Mouse (Mus musculus) bone marrow, adult 2 months (tissue): ENCODE measurements around the gene Actg2. TPM values are rescaled to one million over a fixed set of nuclear protein-coding genes. Genes with fewer than 3 reads are reported as not detected.

Source experiments
- H3K27ac ChIP-seq: fragments of 200-500 bp; 2 replicates; pipeline ENCODE4 v1.5.1; 2012; ENCODE audit warnings: low read depth, mild to moderate bottlenecking, control low read depth, inconsistent platforms, low read length; ENCODE audit not compliant: control insufficient read depth, poor library complexity, insufficient read depth
- H3K4me1 ChIP-seq: fragments of 200-500 bp; 2 replicates; pipeline ENCODE4 v1.6.1; 2011; ENCODE audit warnings: low read length; ENCODE audit not compliant: control insufficient read depth, insufficient read depth
- H3K4me3 ChIP-seq: fragments of 200-500 bp; replicated peaks from 2 replicates; pipeline ENCODE3; 2011; ENCODE audit warnings: mild to moderate bottlenecking, low read depth, low read length, control low read depth; ENCODE audit not compliant: control insufficient read depth
- CTCF ChIP-seq: fragments of 200-500 bp; IDR thresholded peaks from 2 replicates; pipeline ENCODE4 v1.5.1; 2011; ENCODE audit warnings: low read length, control low read depth; ENCODE audit not compliant: control insufficient read depth, insufficient read depth
- POLR2A ChIP-seq: fragments of 200-500 bp; IDR thresholded peaks from 2 replicates; pipeline ENCODE4 v1.6.1; 2011; ENCODE audit warnings: low read depth, mild to moderate bottlenecking, control low read depth, low read length, borderline replicate concordance; ENCODE audit not compliant: control insufficient read depth
- WGBS: fragments of 180-500 bp; shearing (Covaris S2); methylation state at CpG from one replicate; pipeline ENCODE4 v1.1.7; 2018; 5-methylcytosine and 5-hydroxymethylcytosine counted together
- polyA plus RNA-seq: library from polyadenylated mRNA; stranded (reverse); fragments of >200 nt; gene quantifications from 2 replicates; pipeline ENCODE4 v1.2.4, GENCODE M21; 2011; ENCODE audit warnings: low replicate concordance; ENCODE audit not compliant: missing spikeins, insufficient read depth, insufficient read length

Gene Actg2
- polyA plus RNA-seq, 1 experiment = 3.2 TPM

DNA sequence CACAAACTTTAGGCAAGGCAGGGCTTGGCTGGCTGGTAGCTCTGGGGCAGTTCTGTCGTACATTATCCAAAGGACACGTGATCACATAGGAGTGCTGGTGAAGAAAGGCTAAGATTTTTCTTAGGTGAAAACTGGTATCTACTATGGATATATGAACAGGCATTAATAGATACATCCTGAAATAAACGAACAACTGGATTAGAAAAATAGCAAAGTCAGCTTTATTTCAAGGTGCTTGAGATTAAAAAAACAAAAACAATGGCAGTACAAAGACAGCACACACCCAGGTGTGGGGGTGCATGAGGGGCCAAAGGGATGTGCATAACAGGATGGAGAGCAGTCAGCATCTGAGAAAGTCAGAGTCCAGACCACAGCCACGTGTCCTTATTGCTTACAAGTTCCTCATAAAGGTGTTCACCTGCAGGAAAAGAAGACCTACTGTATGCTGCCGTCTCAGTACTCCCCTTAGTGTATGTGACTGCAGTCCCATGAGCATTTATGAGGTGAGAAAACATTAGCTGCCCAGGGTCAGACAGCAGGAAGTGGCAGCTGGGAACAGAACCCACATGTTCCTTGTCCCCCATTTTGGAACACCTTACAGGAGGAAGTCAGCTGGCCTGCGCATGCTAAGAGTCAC, 55.9 kb downstream of the Actg2 start:
- 67% methylated on average over 6 of the region's 6 CpGs for WGBS
- Histone ChIP-seq H3K4me1 (peaks cover 15% of the 10 kb centered on the region), H3K27ac (no peak overlapping the region), H3K4me3 (no peak overlapping the region)
- no peak for TF ChIP-seq CTCF
- TF ChIP-seq POLR2A = no peak

GRCm38 (mm10) chr6:83479193-83479592, 56.9 kb downstream of the Actg2 start:
- no peak overlapping the region for H3K27ac ChIP-seq
- TF ChIP-seq POLR2A (no peak), CTCF (no peak)
- no peak overlapping the region for H3K4me3 ChIP-seq
- 65% methylated on average over 2 of the region's 2 CpGs for WGBS
- H3K4me1 ChIP-seq = peaks cover 15% of the 10 kb centered on the region

DNA sequence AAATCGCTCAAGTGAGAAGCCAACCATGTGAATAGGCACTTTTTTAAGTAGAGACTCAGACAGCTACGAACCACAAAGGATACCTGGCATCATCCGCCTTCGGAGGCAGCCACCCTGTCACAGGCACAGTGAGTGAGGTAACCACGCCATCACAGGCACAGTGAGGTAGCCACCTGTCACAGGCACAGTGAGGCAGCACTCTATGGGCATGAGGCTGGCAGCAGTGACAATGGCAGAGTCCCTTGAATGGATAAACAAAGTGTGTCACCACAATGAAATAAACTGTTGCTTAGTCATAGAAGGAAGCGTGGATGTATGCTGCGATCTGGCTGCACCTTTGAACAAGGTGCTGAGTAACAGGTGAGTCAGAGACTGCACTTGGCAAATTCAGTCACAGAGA, 57.4 kb downstream of the Actg2 start:
- TF ChIP-seq POLR2A = no peak
- no peak for TF ChIP-seq CTCF
- 76% methylated on average over 7 of the region's 7 CpGs for WGBS

GRCm38 (mm10) chr6:83478217-83478616, 57.8 kb downstream of the Actg2 start:
- 53% methylated on average over 4 of the region's 4 CpGs for WGBS
- Histone ChIP-seq H3K4me1 (peaks cover 15% of the 10 kb centered on the region), H3K4me3 (no peak overlapping the region), H3K27ac (no peak overlapping the region; the same call in 1 of the 2 replicates)
- TF ChIP-seq CTCF = no peak
- no peak for TF ChIP-seq POLR2A

More for the DNA sequence above, 57.4 kb downstream of the Actg2 start:
- Histone ChIP-seq H3K27ac (no peak overlapping the region), H3K4me3 (no peak overlapping the region), H3K4me1 (peaks cover 15% of the 10 kb centered on the region)

- peaks cover 4% of the 10 kb centered on the region for H3K4me1 ChIP-seq
- no peak overlapping the region for H3K27ac ChIP-seq
- no peak overlapping the region for H3K4me3 ChIP-seq
- TF ChIP-seq POLR2A (no peak), CTCF (no peak)
- 65% methylated on average over 7 of the region's 7 CpGs for WGBS
Measured at GRCm38 (mm10) chr6:83475431-83475830, 60.6 kb downstream of the Actg2 start.

GRCm38 (mm10) chr6:83473240-83473639, 62.8 kb downstream of the Actg2 start:
- Histone ChIP-seq H3K27ac (no peak overlapping the region), H3K4me1 (peaks cover 2% of the 10 kb centered on the region), H3K4me3 (no peak overlapping the region)
- no peak for TF ChIP-seq CTCF
- WGBS = 22% methylated on average over 9 of the region's 9 CpGs

DNA sequence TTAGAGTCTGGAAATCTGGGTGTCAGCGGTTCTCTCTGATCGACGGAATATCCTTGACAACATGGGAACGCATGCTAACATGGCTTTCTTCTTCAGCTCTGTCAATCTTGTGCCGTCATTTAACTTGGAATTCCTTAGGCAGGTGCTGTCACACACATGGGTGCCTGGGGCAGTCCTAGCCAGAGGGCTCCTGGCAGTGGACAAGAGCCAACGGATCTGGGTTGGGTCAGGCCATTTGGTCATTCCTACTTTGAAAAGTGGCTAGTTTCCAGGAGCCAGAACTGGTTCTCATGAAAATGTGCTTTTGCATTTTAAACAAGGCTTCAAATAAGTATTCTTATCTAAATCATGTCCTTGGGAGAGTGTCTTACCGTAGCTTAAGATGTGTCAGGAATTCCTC, 64.3 kb downstream of the Actg2 start:
- Histone ChIP-seq H3K27ac (no peak overlapping the region), H3K4me3 (no peak overlapping the region), H3K4me1 (peaks cover 1% of the 10 kb centered on the region)
- no peak for TF ChIP-seq POLR2A
- no peak for TF ChIP-seq CTCF
- 91% methylated on average over 7 of the region's 7 CpGs for WGBS

DNA sequence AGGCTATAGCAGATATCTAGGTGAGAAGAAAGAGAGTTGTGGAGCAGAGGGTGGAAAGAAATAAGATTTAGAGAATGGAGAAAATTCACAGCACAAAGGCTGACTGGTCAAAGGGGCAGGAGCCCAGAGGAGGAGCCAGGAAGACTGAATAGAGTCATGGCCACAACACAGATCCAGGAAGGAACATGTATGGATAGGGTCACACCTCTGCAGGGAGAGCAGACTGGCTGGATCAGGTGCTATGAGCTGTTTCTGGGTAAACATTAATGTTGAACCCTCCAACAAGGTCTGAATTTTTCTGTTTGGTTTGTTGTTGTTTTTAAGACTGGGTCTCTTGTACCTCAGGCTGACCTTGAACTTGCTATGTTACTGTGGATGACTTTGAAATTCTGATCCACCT, 72.1 kb downstream of the Actg2 start:
- TF ChIP-seq POLR2A = no peak
- no peak for TF ChIP-seq CTCF
- Histone ChIP-seq H3K4me1 (no peaks in the 10 kb centered on the region; the same call in 1 of the 2 replicates), H3K27ac (no peak overlapping the region), H3K4me3 (no peak overlapping the region)

Other genes starting within 250 kb of the Actg2 start
- 22.0 and 30.0 TPM in 2 replicates for gene Mthfd2, start 210.4 kb downstream of the Actg2 start, polyA plus RNA-seq
- 24.6 and 31.2 TPM in 2 replicates for gene Mob1a, start 210.2 kb downstream of the Actg2 start, polyA plus RNA-seq
- 128 and 170 TPM in 2 replicates for gene Bola3, start 187.1 kb downstream of the Actg2 start, polyA plus RNA-seq
- 23.1 and 35.7 TPM in 2 replicates for gene Tet3, start 77.2 kb downstream of the Actg2 start, polyA plus RNA-seq
- gene Dguok, start 29.3 kb downstream of the Actg2 start, polyA plus RNA-seq = 24.0 and 38.4 TPM in 2 replicates
- gene Stambp, start 36.5 kb upstream of the Actg2 start, polyA plus RNA-seq = 5.0 and 14.6 TPM in 2 replicates
- gene Clec4f, start 119.9 kb upstream of the Actg2 start, polyA plus RNA-seq = 1.6 TPM in 1 of 2 replicates, not detected in the other
- not detected in 2 replicates for gene Cd207, start 141.6 kb upstream of the Actg2 start, polyA plus RNA-seq
- not detected in 2 replicates for gene Vax2, start 175.0 kb upstream of the Actg2 start, polyA plus RNA-seq
- gene Atp6v1b1, start 206.7 kb upstream of the Actg2 start, polyA plus RNA-seq = not detected in 2 replicates
- gene Ankrd53, start 226.4 kb upstream of the Actg2 start, polyA plus RNA-seq = not detected in 2 replicates
- gene Tex261, start 239.5 kb upstream of the Actg2 start, polyA plus RNA-seq = 23.5 and 30.4 TPM in 2 replicates